Mouse (Mus musculus) ES-E14 (cell line): ENCODE measurements around the gene Olfr108. TPM values are rescaled to one million over a fixed set of nuclear protein-coding genes. Genes with fewer than 3 reads are reported as not detected.

Experiments
- DNase-seq: peaks from one replicate; pipeline ENCODE4 v3.0.0-alpha.2; 2013; ENCODE audit warnings: low read depth, low spot score
- H3K27ac ChIP-seq: 2 replicates; pipeline ENCODE4 v1.5.1; 2012; ENCODE audit warnings: low read depth, mild to moderate bottlenecking, low read length, moderate library complexity, mixed read lengths; ENCODE audit not compliant: poor library complexity, insufficient read depth, severe bottlenecking
- H3K36me3 ChIP-seq: 2 replicates; pipeline ENCODE4 v1.6.1; 2012; ENCODE audit warnings: mild to moderate bottlenecking, low read length, moderate library complexity, mixed read lengths; ENCODE audit not compliant: control insufficient read depth, poor library complexity, insufficient read depth, severe bottlenecking
- H3K4me1 ChIP-seq, 2 experiments: fragments of 150-350 bp in 1 of 2; sonication (generic) in 1 of 2; 2 replicates each; pipeline ENCODE4 v1.6.1; 2012; ENCODE audit warnings: low read length in 2 of 2, mild to moderate bottlenecking in 1 of 2, mixed read lengths in 1 of 2; ENCODE audit not compliant: control insufficient read depth in 2 of 2, insufficient read depth in 2 of 2, poor library complexity in 1 of 2
- H3K4me3 ChIP-seq, 2 experiments: fragments of 150-350 bp in 1 of 2; sonication (generic) in 1 of 2; 2 replicates each; pipeline ENCODE4 v1.5.1; 2012; ENCODE audit warnings: low read length in 2 of 2, low read depth in 1 of 2, mild to moderate bottlenecking in 1 of 2, mixed read lengths in 1 of 2; ENCODE audit not compliant: insufficient read depth in 1 of 2, poor library complexity in 1 of 2, severe bottlenecking in 1 of 2
- H3K9ac ChIP-seq: 2 replicates; pipeline ENCODE4 v1.6.1; 2012; ENCODE audit warnings: low read depth, mild to moderate bottlenecking, low read length, mixed read lengths; ENCODE audit not compliant: poor library complexity, insufficient read depth, severe bottlenecking
- H3K9me3 ChIP-seq: fragments of 150-350 bp; sonication (generic); 2 replicates; pipeline ENCODE4 v1.6.1; 2012; ENCODE audit warnings: low read depth, mild to moderate bottlenecking, low read length; ENCODE audit not compliant: control insufficient read depth, insufficient read depth
- CHD2 ChIP-seq: IDR thresholded peaks from 2 replicates; pipeline ENCODE4 v1.6.1; 2014; ENCODE audit warnings: mild to moderate bottlenecking, low read depth, low read length, inconsistent platforms
- HCFC1 ChIP-seq: IDR thresholded peaks from 2 replicates; pipeline ENCODE4 v1.6.1; 2012; ENCODE audit warnings: low read length, inconsistent platforms, borderline replicate concordance; ENCODE audit not compliant: insufficient read depth
- MAFK ChIP-seq: IDR thresholded peaks from 2 replicates; pipeline ENCODE4 v1.6.1; 2014; ENCODE audit warnings: mild to moderate bottlenecking, low read depth, low read length, inconsistent platforms; ENCODE audit not compliant: insufficient read depth
- ZC3H11A ChIP-seq: IDR thresholded peaks from 2 replicates; pipeline ENCODE4 v1.6.1; 2012; ENCODE audit warnings: low read depth, mild to moderate bottlenecking, inconsistent platforms, low read length, borderline replicate concordance
- ZNF384 ChIP-seq: IDR thresholded peaks from 2 replicates; pipeline ENCODE4 v1.6.1; 2012; ENCODE audit warnings: low read depth, low read length, inconsistent platforms
- in situ Hi-C, 2 experiments: fragments of 600-800 bp; cut with MboI; formaldehyde crosslinking; loops; one replicate each; pipeline ENCODE4 v1.15.1; 2025; ENCODE audit warnings: low sequenced_read_pairs in 2 of 2, inconsistent platforms in 1 of 2; ENCODE audit not compliant: unreplicated experiment in 2 of 2
- total RNA-seq: library from RNA; depleted of rRNA; stranded (reverse); fragments of 300-350 nt; gene quantifications from 2 replicates; pipeline ENCODE4 v1.2.3, GENCODE M21; 2012; rRNA removed

Olfr108 gene
- total RNA-seq, 1 experiment = not detected

GRCm38 (mm10) chr17:37491930-37492518, 46.7 kb downstream of the Olfr108 start, which contains the start of gene Olfr110:
Olfr110 (plus strand) TSS chr17:37492468.
- Histone ChIP-seq H3K27ac (no peak within 1 kb of the TSS), H3K4me3 (no peak within 1 kb of the TSS), H3K36me3 (no peaks in the 10 kb centered on the region), H3K4me1 (no peaks in the 10 kb centered on the region), H3K9ac (no peak within 1 kb of the TSS), H3K9me3 (no peaks in the 10 kb centered on the region)
- in situ Hi-C loops = no loop called here
- TF ChIP-seq ZNF384 (no peak), ZC3H11A (no peak), CHD2 (no peak), HCFC1 (no peak), MAFK (no peak)
- no peak for DNase-seq

Other genes starting within 250 kb of the Olfr108 start
- not detected in 2 replicates for gene Olfr94, start 244.5 kb upstream of the Olfr108 start, total RNA-seq
- gene Olfr95, start 232.4 kb upstream of the Olfr108 start, total RNA-seq = not detected in 2 replicates
- not detected in 2 replicates for gene Olfr96, start 225.3 kb upstream of the Olfr108 start, total RNA-seq
- not detected in 2 replicates for gene Olfr97, start 208.2 kb upstream of the Olfr108 start, total RNA-seq
- gene Olfr98, start 181.7 kb upstream of the Olfr108 start, total RNA-seq = not detected in 2 replicates
- 3.5 and 6.8 TPM in 2 replicates for gene H2-M3, start 175.3 kb upstream of the Olfr108 start, total RNA-seq
- not detected in 2 replicates for gene Olfr99, start 162.0 kb upstream of the Olfr108 start, total RNA-seq
- gene Olfr101, start 141.2 kb upstream of the Olfr108 start, total RNA-seq = not detected in 2 replicates
- not detected in 2 replicates for gene Olfr102, start 128.4 kb upstream of the Olfr108 start, total RNA-seq
- gene Olfr103, start 105.8 kb upstream of the Olfr108 start, total RNA-seq = not detected in 2 replicates
- gene Olfr104-ps, start 85.9 kb upstream of the Olfr108 start, total RNA-seq = not detected in 2 replicates
- not detected in 2 replicates for gene Olfr105-ps, start 66.4 kb upstream of the Olfr108 start, total RNA-seq
- not detected in 2 replicates for gene Olfr106-ps, start 55.1 kb upstream of the Olfr108 start, total RNA-seq
- gene Olfr107, start 46.3 kb upstream of the Olfr108 start, total RNA-seq = not detected in 2 replicates
- not detected in 2 replicates for gene Olfr109, start 13.4 kb downstream of the Olfr108 start, total RNA-seq
- 0.21 and 0.27 TPM in 2 replicates for gene H2-M2, start 38.1 kb downstream of the Olfr108 start, total RNA-seq
- gene Olfr110, start 47.0 kb downstream of the Olfr108 start, total RNA-seq = not detected in 2 replicates
- gene Olfr111, start 62.5 kb downstream of the Olfr108 start, total RNA-seq = not detected in 2 replicates
- not detected in 2 replicates for gene Olfr112, start 124.0 kb downstream of the Olfr108 start, total RNA-seq
- gene Olfr113, start 132.2 kb downstream of the Olfr108 start, total RNA-seq = not detected in 2 replicates
- not detected in 2 replicates for gene Olfr114, start 147.3 kb downstream of the Olfr108 start, total RNA-seq
- not detected in 2 replicates for gene Olfr115, start 181.6 kb downstream of the Olfr108 start, total RNA-seq
- gene Olfr116, start 181.7 kb downstream of the Olfr108 start, total RNA-seq = not detected in 2 replicates
- gene Olfr117, start 218.3 kb downstream of the Olfr108 start, total RNA-seq = not detected in 2 replicates
- gene Olfr118, start 221.5 kb downstream of the Olfr108 start, total RNA-seq = 0.13 and 0.16 TPM in 2 replicates